Mouse (Mus musculus): ENCODE measurements around the gene Akap3.
A peak's percentile ranks its signal among the peaks of the same experiment; 100 is the strongest.

Gene Akap3

DNA sequence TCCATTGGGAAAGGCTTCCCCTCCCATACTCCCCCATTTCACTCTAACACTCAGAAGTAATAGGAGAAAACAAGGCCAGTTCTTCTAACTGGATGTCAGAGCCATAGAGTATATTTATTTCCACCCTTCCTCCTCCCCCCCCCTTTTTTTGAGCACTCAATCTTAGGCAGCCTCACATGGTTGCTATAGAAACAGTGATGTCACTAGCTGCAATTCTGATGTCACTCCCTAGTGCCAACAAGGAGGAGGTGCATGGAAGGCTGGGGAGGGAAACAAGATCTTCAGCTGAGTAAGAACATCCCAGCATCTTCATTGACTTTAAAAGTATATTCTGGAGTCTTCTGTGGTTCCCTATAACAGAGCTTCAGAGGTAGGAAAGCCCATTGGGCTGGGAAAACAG is at the start of gene Akap3:
Akap3 (plus strand) TSS at position 218 of the 400 bp plus-strand sequence.
- DNase-seq (ENCODE audit: low spot score), result no peak

DNA sequence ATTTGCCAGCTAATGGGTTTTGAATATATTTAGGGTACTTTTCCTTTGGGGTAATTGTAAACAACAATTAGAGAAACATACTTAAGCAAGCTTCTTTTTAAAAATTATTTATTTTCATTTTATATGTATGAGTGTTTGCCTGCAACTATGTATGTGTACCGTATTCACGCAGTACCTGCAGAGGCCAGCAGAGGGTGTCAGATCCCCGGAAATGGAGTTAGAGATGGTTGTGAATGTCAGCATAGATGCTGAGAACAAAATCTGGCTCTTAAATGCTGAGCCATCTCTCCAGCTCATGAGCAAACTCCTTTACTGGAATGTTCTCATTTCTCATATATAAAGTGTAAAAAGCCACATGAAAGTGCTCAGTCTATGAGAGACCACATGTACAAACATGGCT is 46.1 kb upstream of the Akap3 start:
- DNase-seq (ENCODE audit: low spot score), result peak; percentile 8

DNA sequence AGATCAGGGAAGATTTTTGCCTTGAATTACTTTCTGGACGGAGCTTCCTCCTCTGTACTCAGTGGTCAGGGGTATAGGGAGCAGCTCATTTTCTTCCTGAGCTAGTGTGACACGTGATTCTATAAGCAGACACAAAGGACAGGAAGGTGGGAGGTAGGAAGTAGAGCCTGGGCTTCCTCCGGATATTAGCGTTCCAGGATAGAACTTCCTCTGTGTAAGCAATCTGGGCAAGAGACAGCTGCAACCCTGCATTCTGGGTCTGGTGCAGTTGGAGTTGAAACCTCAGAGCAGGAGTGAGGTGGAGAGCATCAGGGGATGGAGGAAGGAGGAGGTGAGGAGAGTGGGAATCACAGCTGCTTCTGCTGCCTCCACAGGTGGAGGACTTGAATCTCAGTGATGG is 44.8 kb upstream of the Akap3 start:
- no peak for DNase-seq (ENCODE audit: low spot score)

DNA sequence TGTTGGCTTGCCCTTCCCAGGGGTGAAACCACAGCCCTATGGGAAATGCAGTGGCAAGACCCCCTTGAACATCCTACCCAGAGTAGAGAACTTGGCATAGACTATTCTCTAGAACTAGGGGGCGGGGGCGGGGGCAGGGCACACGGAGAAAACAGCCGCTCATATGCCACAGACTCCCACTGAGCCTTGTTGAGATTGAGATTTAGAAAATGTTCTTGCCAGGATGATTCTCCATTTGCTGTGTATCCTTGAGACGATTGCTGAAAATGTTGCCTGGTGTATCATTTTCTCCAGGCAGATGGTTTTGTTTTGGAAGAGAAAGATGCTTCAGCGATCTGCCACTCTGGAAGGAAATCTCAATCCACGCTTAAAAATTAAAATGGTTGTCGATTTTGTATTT is 44.3 kb upstream of the Akap3 start:
- DNase-seq (ENCODE audit: low spot score), result no peak

DNA sequence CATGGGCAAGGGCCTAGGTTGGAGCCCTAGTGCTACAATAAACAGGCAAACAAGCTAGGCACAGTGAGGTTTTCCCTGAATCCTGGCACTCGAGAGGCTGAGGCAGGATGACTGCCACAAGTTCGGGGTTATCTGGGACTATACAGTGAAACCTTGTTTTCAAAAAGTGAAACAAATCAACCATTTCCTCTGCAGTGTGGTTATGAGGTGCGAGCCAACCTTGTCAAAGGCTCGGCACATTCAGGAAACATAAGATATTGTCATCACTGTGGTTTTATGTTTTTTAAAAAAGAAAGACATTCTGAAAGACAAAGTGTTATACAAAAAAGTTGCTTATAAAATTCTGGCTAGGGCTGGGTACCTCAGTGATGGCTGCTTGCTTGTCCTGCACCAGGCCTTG is 41.4 kb upstream of the Akap3 start:
- DNase-seq (ENCODE audit: low spot score), result no peak

DNA sequence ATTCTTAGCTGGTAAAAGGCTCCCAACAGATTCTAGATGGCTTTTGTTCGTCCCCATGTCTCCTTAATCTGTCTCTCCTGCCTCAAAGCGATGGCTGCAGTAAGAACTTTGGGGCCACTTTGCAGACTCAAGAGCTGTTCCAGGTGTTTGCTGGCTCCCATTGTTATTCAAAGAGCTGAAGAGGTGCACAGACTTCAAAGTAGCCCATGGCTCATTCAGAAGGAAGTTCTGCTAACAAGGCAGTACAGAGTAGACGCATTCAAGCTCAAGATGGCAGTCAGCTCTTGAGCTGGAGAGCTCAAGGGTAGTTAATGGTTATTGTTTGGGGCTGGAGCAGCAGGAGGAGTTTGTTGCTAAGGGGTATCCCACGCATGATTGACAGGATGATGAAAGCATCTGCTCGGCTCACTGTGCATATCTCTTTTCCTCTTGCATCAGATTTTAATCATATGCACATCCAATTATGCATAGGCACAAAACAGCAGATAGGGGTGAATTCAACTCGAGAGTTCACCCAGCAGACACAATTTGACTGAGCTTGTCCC is 37.6 kb upstream of the Akap3 start:
- DNase-seq (ENCODE audit: low spot score), result no peak

DNA sequence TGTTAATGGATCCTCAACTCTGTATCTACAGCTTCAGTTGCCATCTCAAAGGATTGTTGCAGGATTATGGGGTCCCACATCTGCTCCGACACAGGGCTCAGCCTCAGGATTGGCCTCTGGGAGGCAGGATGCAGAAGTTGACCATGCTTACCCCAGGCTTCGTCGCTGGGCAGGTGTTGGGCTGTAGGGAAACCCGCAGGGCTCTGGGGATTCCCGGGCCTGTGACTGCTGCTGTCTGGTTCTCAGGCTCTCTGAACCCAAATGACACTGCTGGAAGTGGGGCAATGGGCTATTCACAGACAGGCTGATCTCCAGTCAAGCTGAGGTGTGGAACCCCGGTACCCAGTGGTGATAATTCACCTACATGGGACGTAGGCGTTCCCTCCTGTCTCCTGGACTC is 36.6 kb upstream of the Akap3 start:
- DNase-seq (ENCODE audit: low spot score), result no peak

DNA sequence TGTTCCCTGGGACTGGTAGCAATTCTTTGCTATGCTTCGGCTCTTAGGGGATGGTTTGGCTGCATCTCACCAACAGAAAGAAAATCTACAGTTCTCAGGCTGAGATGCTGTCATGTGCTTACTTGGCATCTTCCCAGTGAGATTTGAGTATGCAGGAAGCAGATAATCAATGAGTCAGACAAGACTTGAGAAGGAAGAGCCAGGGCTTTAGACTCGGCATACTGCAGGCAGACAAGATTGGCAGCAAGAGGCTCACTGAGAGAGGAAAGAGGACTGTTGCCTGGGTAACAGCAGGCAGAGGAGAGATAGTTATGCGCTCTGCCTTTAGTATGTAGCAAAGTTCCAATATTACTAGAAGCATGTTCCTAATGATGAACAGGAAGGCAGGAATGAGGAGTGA is 29.8 kb upstream of the Akap3 start:
- no peak for DNase-seq (ENCODE audit: low spot score)

DNA sequence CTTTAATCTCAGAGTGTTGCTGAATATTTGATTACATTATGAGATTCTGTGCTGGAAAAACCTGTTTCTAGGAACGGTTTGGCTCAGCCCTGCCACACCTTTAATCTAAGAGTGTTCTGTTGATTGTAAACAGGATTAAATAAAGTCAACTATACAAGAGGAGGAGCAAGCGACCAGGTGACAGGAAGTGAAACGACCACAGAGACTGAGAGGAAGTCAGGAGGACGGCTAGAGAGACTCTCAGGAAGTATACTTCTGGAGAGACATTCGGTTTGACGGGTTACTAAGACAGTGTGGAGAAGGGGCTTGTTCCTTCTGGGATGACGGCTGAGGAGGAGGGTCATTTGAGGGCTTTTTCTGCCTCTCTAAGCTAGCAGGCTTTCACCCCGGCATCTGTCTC is 16.3 kb upstream of the Akap3 start:
- no peak for DNase-seq (ENCODE audit: low spot score)

DNA sequence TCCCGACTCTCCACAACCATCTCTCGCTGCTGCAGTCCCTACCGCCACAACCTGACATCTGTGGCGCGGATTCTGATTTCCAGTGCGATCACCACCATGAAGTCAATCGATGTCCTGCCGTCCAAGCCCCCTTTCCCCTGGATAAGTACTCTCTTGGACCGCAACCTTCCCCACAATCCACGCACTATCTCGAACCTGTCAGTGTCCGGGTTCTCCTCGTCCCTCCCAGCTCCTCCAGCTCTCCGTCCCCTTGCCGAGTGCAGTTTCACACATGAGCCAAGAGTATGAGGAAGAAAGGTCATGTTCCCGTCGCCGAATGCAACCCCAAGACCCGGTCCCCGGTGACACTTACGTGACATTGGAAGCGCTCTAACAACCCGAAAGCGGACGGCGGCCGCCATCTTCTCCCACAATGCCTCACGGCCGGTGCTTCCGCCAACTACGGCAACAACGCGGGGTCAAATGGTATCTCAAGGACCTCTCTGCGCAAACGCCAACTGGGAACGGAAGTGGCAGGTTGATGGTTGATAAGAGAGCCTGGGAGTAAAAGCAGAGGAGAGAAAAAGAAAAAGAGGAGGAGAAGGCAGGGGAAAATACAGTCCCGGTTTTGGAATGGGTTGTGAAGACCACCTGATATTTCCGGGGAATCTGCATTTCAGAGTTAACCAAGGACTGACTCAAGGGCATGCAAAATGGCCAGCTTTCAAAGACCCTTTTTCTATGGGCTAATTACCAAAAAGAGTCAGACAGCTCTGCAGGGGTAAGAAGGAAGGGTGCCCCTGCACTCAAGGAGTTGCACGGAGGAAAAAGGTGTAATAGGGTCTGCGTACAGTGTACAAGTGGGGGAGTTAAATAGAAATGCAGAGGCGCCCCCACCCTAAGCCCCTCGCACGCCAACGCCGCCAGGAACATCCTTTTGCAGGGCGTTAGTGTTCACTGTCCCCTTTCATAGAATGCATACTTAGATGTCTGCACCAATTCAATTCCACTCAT is 3.9 kb upstream of the Akap3 start, which contains the start of gene Ndufa9:
Ndufa9 (minus strand) TSS at position 425 of the 993 bp plus-strand sequence.
- DNase-seq (ENCODE audit: low spot score), result peak; percentile 94

DNA sequence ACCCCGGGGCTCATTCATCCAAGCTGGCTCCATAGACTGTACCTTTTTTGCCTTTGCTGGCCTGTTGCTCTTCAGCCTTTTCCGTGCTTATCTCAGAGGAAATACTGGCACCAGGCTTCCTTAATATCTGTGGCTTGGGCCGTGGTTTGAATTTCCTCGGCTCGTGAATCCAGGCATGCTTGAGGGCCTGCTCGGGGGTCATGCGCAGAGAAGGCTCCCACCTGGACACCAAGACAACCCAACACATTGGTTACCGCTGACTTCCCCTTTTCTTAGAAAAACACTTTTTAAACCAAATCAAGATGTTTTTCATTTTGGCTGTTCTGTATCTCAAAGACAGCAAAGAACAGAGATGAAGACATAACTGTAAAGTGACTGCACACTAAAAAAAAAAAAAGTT is 24.2 kb downstream of the Akap3 start:
- DNase-seq (ENCODE audit: low spot score), result no peak

DNA sequence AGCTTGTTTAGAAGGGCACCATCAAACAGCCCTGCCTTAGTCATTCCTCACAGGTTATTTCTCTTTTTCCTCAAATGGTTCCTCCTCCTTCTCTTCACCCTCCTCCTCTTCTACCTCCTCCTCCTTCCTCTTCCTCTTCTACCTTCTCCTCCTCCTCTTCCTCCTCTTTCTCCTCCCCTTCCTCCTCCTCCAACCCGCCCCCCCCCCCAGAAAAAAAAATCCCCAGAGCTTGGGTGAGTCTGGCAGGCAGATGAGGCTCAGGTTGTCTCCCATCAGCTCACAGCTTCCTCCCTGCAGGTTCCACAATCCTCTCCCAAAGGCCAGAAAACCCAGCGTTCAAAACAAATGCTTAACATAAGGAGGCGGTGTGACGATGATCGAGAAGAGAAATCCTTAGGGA is 54.5 kb downstream of the Akap3 start:
- no peak for DNase-seq (ENCODE audit: low spot score)

DNA sequence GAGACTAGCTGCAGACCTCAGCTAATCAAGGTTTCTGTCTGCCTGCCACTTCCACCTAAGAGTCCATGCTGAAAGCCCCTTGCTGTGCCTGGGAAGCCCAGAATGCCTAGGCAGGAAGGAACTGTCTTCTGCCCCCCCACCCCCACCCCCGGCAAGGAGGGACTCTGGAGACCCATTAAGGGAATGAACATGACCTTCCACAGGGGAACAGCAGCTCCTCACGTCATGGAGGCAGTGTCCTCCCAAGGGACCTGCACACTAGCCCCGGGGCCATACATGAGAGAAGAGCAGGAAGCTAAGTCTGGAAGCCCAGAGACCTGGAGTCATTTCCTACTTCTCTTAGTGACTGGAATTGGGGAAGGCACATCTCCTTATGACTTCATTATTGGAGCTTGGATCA is 55.0 kb downstream of the Akap3 start:
- DNase-seq (ENCODE audit: low spot score), result no peak

DNA sequence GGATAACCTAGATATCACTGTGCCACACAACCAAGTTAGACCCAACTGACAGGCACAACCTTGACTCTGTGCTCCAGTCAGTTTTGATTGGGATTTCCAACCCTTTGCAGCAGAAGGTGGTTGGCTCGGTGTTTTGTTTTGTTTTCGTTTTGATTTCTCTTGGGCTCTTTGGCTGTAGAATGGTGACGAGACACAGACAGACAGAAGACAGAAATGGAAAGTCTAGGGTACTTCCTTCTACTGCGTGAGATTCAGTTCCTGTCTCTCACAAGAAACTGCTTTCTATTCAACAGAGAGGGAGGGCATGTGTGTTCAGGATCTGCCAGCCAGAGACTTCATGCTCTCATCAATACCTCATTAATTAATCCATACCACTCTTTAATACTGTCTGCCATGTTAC is 57.8 kb downstream of the Akap3 start:
- DNase-seq (ENCODE audit: low spot score), result no peak

DNA sequence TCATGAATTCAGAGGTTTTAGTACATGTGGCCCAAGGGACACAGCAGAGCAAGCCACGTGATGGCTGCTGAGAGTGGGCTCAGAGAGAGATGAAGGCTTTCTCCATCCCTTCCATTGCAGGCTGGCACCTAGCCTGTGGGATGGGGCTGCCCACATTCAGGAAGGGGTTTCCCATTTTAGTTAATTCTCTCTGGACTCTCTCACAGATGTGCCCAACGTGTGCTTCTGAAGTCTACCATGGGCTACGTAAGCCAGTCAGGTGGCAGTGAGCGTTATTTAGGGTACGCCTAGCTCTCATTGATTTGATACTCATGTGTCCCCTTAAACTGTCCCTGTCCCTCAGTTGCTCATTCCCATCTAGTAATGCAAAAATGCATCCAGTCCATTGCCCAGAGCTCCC is 62.0 kb downstream of the Akap3 start:
- DNase-seq (ENCODE audit: low spot score), result no peak

DNA sequence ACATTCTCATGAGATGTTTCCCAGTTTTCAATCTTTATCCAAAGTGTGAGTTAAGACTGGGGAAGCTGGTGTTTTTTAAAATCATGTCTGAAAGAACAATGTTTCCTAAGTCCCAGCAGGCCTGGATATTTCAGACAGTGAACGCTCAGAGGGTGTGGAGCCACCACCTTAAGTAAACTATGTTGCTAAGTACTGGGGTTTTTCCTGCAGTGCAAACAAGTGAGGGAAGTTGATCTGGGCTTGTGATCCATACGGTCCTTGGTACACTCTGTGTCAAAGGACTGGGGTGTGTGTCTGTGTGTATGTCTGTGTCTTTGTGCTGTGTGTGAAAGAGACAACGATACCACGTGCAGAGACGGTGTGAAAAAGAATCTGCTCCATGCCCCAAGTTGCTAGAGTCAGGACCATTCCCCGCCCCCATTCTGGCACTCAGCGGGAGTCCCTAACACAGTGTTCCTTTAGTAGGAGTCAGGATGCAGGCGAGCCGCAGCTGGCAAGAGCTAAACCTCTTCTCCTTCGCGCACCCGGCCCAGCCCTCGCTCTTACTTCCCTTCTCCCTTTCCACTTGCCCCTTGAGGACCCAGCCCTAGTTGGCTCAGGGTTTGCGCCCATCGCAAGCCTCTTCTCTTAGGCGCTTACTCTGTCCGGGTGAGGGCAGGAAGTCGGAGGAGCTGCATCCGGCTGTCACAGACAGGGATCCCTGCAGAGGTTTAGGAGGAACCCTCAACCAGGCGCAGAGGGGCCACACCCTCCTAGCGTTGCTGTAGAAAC is 68.4 kb downstream of the Akap3 start, which contains the start of gene Dyrk4:
Dyrk4 (minus strand) TSS at position 729 of the 771 bp plus-strand sequence.
- peak; percentile 16 for DNase-seq (ENCODE audit: low spot score)
